ENCODE assay signal across 8 mouse cellular contexts in the genomic region with DNA sequence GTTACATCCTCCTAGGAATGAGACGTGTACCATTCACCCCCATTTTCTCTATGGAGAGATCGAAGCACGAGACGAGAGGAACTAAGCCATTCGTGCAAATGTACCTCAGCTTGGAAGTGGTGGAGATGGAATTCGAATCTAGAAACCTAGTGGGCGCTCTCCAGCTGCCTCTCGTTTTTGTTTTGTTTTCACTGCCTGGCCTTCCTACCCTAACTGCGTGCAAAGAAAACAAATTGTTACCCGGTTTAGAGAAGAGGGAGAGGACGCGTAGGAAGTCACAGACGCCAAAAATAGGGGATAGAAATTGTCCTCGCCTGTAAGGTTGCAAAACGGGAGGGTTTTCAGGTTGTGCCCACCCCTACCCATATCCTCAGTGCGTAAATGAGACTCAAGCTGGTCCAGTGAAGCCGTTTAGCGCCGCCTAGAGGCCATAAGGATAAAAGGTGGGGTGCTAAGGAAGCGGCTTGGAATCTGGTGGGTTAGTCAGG. TPM values are rescaled to one million over a fixed set of nuclear protein-coding genes. Genes with fewer than 3 reads are reported as not detected.
DNase-seq lines count a peak whose midpoint lies in the region; ATAC-seq lines count a peak whose summit lies in the region.

No protein-coding gene starts in this region.

- DNase-seq in urinary bladder, adult 18-20 months (ENCODE audit: low spot score in 2 of 2): peak; percentile 48 to 64
- no peak for DNase-seq in urinary bladder, postnatal 10 days (ENCODE audit: low spot score)
- peak; percentile 92 for DNase-seq in embryo, embryonic 10.5 days (ENCODE audit: low spot score)
- DNase-seq in gastrocnemius, postnatal 14 days: peak; percentile 66
- peak; percentile 81 for DNase-seq in intestine, embryonic 14.5 days (ENCODE audit: low spot score)
- DNase-seq in left cerebral cortex, postnatal 4 days: peak; percentile 66
- DNase-seq in midbrain, embryonic 11.5 days (ENCODE audit: low spot score, missing footprints): peak; percentile 96
- DNase-seq in spleen, adult 12 weeks (ENCODE audit: low spot score): peak; percentile 46

- peaks cover 7% of the 10 kb centered on the region for H3K4me1 ChIP-seq in intestine, embryonic 14.5 days (replicated peaks; ENCODE audit: control insufficient read depth, insufficient read depth, low read length)
- H3K4me1 ChIP-seq in midbrain, embryonic 11.5 days (ENCODE audit: control insufficient read depth, insufficient read depth, low read length): peaks cover 14% of the 10 kb centered on the region

- H3K9me3 ChIP-seq in intestine, embryonic 14.5 days (ENCODE audit: control insufficient read depth, low read length): no peaks in the 10 kb centered on the region
- H3K9me3 ChIP-seq in midbrain, embryonic 11.5 days (ENCODE audit: control insufficient read depth, low read length): no peaks in the 10 kb centered on the region

- ATAC-seq in intestine, embryonic 14.5 days (replicated peaks; ENCODE audit: low FRiP score, low TSS enrichment, low read depth): no peak; the same call in 1 of the 2 replicates
- peak; percentile 75 for ATAC-seq in midbrain, embryonic 11.5 days (ENCODE audit: low FRiP score)

- intact Hi-C loops in gastrocnemius, postnatal 14 days (cut with DNase I; ENCODE audit: low total_unique reads): loop anchor here (2.0 to 10.0 kb wide), 3 partner anchors 28 to 472 kb away; a partner anchor contains a TSS
- intact Hi-C loops in left cerebral cortex, postnatal 4 days (cut with DNase I): no loop called here

- H3K36me3 ChIP-seq in intestine, embryonic 14.5 days (ENCODE audit: control insufficient read depth, insufficient read depth, low read length): no peaks in the 10 kb centered on the region
- no peaks in the 10 kb centered on the region for H3K36me3 ChIP-seq in midbrain, embryonic 11.5 days (ENCODE audit: control insufficient read depth, insufficient read depth, low read length)

- no peak overlapping the region for H3K27ac ChIP-seq in intestine, embryonic 14.5 days (ENCODE audit: low read depth)
- no peak overlapping the region for H3K27ac ChIP-seq in midbrain, embryonic 11.5 days (ENCODE audit: low read depth, low read length)

- WGBS in intestine, embryonic 14.5 days: 1% methylated on average over 20 of the region's 20 CpGs
- WGBS in midbrain, embryonic 11.5 days: under 1% methylated on average over 20 of the region's 20 CpGs

- H3K27me3 ChIP-seq in intestine, embryonic 14.5 days (replicated peaks; ENCODE audit: control insufficient read depth, insufficient read depth, low read length): peaks cover 21% of the 10 kb centered on the region
- H3K27me3 ChIP-seq in midbrain, embryonic 11.5 days (ENCODE audit: control insufficient read depth, insufficient read depth, low read length): peaks cover 29% of the 10 kb centered on the region

- peak overlapping the region; percentile 45 for H3K4me3 ChIP-seq in intestine, embryonic 14.5 days (ENCODE audit: low read depth, low read length)
- H3K4me3 ChIP-seq in midbrain, embryonic 11.5 days (ENCODE audit: low read depth, low read length): peak overlapping the region; percentile 33

- H3K4me2 ChIP-seq in intestine, embryonic 14.5 days (ENCODE audit: low read length): peak overlapping the region; percentile 81
- H3K4me2 ChIP-seq in midbrain, embryonic 11.5 days: peak overlapping the region; percentile 53

- H3K9ac ChIP-seq in intestine, embryonic 14.5 days (ENCODE audit: low read length): no peak overlapping the region; the same call in 1 of the 2 replicates
- peak overlapping the region; percentile 40 for H3K9ac ChIP-seq in midbrain, embryonic 11.5 days (ENCODE audit: low read length)

RNA-seq across cellular contexts. Expression of a gene that starts 2.2 kb away (rescaled TPM):
- total RNA-seq in gastrocnemius, postnatal 14 days (2021): under 1 TPM; 0.66 to 0.93 TPM
- 2.1 and 3.8 TPM in 2 replicates for polyA plus RNA-seq in intestine, embryonic 14.5 days (2014; fragmentation: Nextera tagmentation; extraction: Ambion mirVana)
- total RNA-seq in left cerebral cortex, postnatal 4 days (2021): 1 to 10 TPM; 2.1 to 2.3 TPM
- polyA plus RNA-seq in midbrain, embryonic 11.5 days (2014; fragmentation: Nextera tagmentation; extraction: Ambion mirVana): 1.8 and 2.3 TPM in 2 replicates

RNA-seq across cellular contexts. Expression of a gene that starts 27.4 kb away (rescaled TPM):
- 10 to 100 TPM; 69.4 to 75.6 TPM for total RNA-seq in gastrocnemius, postnatal 14 days (2021)
- polyA plus RNA-seq in intestine, embryonic 14.5 days (2014; fragmentation: Nextera tagmentation; extraction: Ambion mirVana): 40.5 and 41.6 TPM in 2 replicates
- 1 to 10 TPM; 5.1 to 6.1 TPM for total RNA-seq in left cerebral cortex, postnatal 4 days (2021)
- polyA plus RNA-seq in midbrain, embryonic 11.5 days (2014; fragmentation: Nextera tagmentation; extraction: Ambion mirVana): 21.2 and 23.6 TPM in 2 replicates

RNA-seq across cellular contexts. Expression of a gene that starts 28.4 kb away (rescaled TPM):
- 10 to 100 TPM; 21.8 to 24.6 TPM for total RNA-seq in gastrocnemius, postnatal 14 days (2021)
- polyA plus RNA-seq in intestine, embryonic 14.5 days (2014; fragmentation: Nextera tagmentation; extraction: Ambion mirVana): 34.1 and 37.1 TPM in 2 replicates
- total RNA-seq in left cerebral cortex, postnatal 4 days (2021): 10 to 100 TPM; 11.7 to 12.6 TPM
- polyA plus RNA-seq in midbrain, embryonic 11.5 days (2014; fragmentation: Nextera tagmentation; extraction: Ambion mirVana): 19.7 and 24.5 TPM in 2 replicates

RNA-seq across cellular contexts. Expression of a gene that starts 48.7 kb away (rescaled TPM):
- total RNA-seq in gastrocnemius, postnatal 14 days (2021): 1 to 10 TPM in 1 of 2 experiments, under 1 TPM in 1; 0.60 to 1.2 TPM
- 0.66 and 0.70 TPM in 2 replicates for polyA plus RNA-seq in intestine, embryonic 14.5 days (2014; fragmentation: Nextera tagmentation; extraction: Ambion mirVana)
- total RNA-seq in left cerebral cortex, postnatal 4 days (2021): 1 to 10 TPM in 1 of 2 experiments, under 1 TPM in 1; 0.46 to 1.2 TPM
- polyA plus RNA-seq in midbrain, embryonic 11.5 days (2014; fragmentation: Nextera tagmentation; extraction: Ambion mirVana): 0.19 and 0.68 TPM in 2 replicates

Comparison
In these comparisons a context has a peak if more than half of its experiments do, and no peak if none do; other contexts are left out.
1. RNA of a gene that starts 27.4 kb away (total RNA-seq): 69.4 to 75.6 TPM in gastrocnemius, postnatal 14 days; 5.1 to 6.1 TPM in left cerebral cortex, postnatal 4 days; every median in the first group is over 4 times any median in the second.